Mouse (Mus musculus) brain, embryonic 14.5 days (tissue): ENCODE data around the gene Lrrc36.

Source experiments
- CTCF ChIP-seq: fragments of 200-500 bp; IDR thresholded peaks from 2 replicates; pipeline ENCODE4 v1.5.1; 2012; ENCODE audit warnings: inconsistent platforms, mild to moderate bottlenecking, moderate library complexity, borderline replicate concordance; ENCODE audit not compliant: insufficient read depth, insufficient read length; ENCODE audit errors: extremely low read depth
- POLR2A ChIP-seq: fragments of 200-500 bp; IDR thresholded peaks from 2 replicates; pipeline ENCODE4 v1.6.1; 2012; ENCODE audit warnings: mild to moderate bottlenecking, inconsistent platforms, borderline replicate concordance; ENCODE audit not compliant: poor library complexity, insufficient read depth, insufficient read length, severe bottlenecking; ENCODE audit errors: extremely low read depth

DNA sequence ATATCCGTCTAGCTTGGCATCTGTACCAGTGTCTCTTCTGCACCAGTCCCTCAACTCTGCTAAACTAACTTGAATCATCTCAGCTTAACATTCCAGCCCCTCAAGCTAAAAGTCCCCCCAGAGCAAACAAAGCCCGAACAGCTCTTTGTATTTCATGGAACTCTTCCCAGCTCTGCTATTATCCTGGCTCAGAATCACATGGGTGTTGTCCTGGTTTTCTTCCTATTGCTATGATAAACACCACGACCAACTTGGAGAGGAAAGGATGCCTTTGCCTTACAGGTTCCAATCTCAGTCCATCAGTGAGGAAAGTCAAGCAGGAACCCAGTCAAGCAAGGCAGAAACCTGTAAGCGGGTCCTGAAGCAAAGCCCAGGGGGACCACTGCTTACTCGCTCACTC, 20.1 kb downstream of the Lrrc36 start:
- TF ChIP-seq CTCF (no peak), POLR2A (no peak)
